In genomic region chr3:123334947-123335346, GRCm38 (mm10) we compare ENCODE assay signal across 9 mouse cellular contexts. TPM values are rescaled to one million over a fixed set of nuclear protein-coding genes. Genes with fewer than 3 reads are reported as not detected.
DNase-seq lines count a peak whose midpoint lies in the region; ATAC-seq and TF ChIP-seq lines count a peak whose summit lies in the region.
"Had no signal": no experiment of that assay in that cellular context is flagged by ENCODE, and none has a peak within 500 bp of the region (broad histone marks: within the 10 kb centered on the region; RNA-seq: fewer than 3 reads in every experiment).

No protein-coding gene starts in this region.

- H3K27me3 ChIP-seq in kidney, postnatal 0 days (ENCODE audit: insufficient read depth, low read length), result no peaks in the 10 kb centered on the region
- no peaks in the 10 kb centered on the region for H3K27me3 ChIP-seq in Patski

- no peak overlapping the region for H3K9ac ChIP-seq in kidney, postnatal 0 days (ENCODE audit: low read depth, low read length)

- 0 out of 2 replicates have a peak, but pooled peaks cover 3% of the 10 kb centered on the region for H3K4me1 ChIP-seq in kidney, postnatal 0 days (replicated peaks; ENCODE audit: insufficient read depth, low read length)

- POLR2A ChIA-PET in Patski (lab: Charles Lee), result interaction anchor here (0.5 to 1.0 kb wide), 3 partner anchors 10 to 1434 kb away, joined by 3 read pairs; no protein-coding TSS in a partner anchor

- intact Hi-C loops in left cerebral cortex, adult 2 months (cut with DNase I), result no loop called here

- peak; percentile 56 for DNase-seq in kidney, postnatal 0 days (ENCODE audit: low spot score)
- no peak for DNase-seq in kidney, adult 8-10 months
- DNase-seq in Patski (ENCODE audit: low read depth, low spot score), result no peak
- peak; percentile 16 for DNase-seq in naive thymus-derived CD4-positive, alpha-beta T cell, adult 2 months (ENCODE audit: low read depth)
- DNase-seq in yolk sac, embryonic 10.5 days (ENCODE audit: low spot score), result no peak
- no peak for DNase-seq in left cerebral cortex, adult 2 months (ENCODE audit: extremely low spot score in 1 of 2, low spot score in 2 of 2)
- DNase-seq: cerebellum, adult 18-20 months; right cerebral cortex, postnatal 4 days had no signal

- no peak for ATAC-seq in kidney, postnatal 0 days (replicated peaks; ENCODE audit: low FRiP score, low read depth)
- ATAC-seq in Patski, result peak; percentile 26
- ATAC-seq in granulocyte monocyte progenitor cell, adult 5-6 weeks (replicated peaks; ENCODE audit: poor library complexity, severe bottlenecking), result peak; percentile 70

- no peak overlapping the region for H3K4me2 ChIP-seq in kidney, postnatal 0 days (ENCODE audit: low read length)

- no peak for TF ChIP-seq CTCF in kidney, postnatal 0 days (IDR thresholded peaks at IDR 0.05; ENCODE audit: low read depth)
- no peak for TF ChIP-seq CTCF in Patski (IDR thresholded peaks at IDR 0.05)
- TF ChIP-seq CTCF in left cerebral cortex, adult 2 months (IDR thresholded peaks at IDR 0.05), result no peak

- WGBS in kidney, postnatal 0 days, result 49% methylated on average over 7 of the region's 7 CpGs

- CTCF ChIA-PET in Patski (lab: Charles Lee), result interaction anchor here (0.8 to 4.1 kb wide), 9 partner anchors 9 to 175 kb away, joined by 3 to 16 read pairs (median 4); no protein-coding TSS in a partner anchor

- in situ Hi-C loops in Patski (cut with MboI; ENCODE audit: low pct_unique_long_range_greater_than_20kb), result no loop called here

- peak overlapping the region; percentile 54; the same call in 1 of the 2 replicates for H3K27ac ChIP-seq in kidney, postnatal 0 days
- H3K27ac ChIP-seq in left cerebral cortex, adult 2 months, result no peak overlapping the region

- H3K4me3 ChIP-seq in kidney, postnatal 0 days (replicated peaks; ENCODE audit: low read depth, low read length), result no peak overlapping the region
- no peak overlapping the region for H3K4me3 ChIP-seq in left cerebral cortex, adult 2 months

- H3K9me3 ChIP-seq in kidney, postnatal 0 days (replicated peaks; ENCODE audit: low read length), result no peaks in the 10 kb centered on the region

- no peaks in the 10 kb centered on the region for H3K36me3 ChIP-seq in kidney, postnatal 0 days (ENCODE audit: insufficient read depth, low read length)

RNA-seq across cellular contexts. Expression of gene Mettl14, which starts 51.0 kb away (rescaled TPM):
- polyA plus RNA-seq in kidney, postnatal 0 days (2015; fragmentation: Nextera tagmentation; extraction: Ambion mirVana), result 21.5 and 23.2 TPM in 2 replicates
- 28.9 TPM for polyA plus RNA-seq in Patski (2021)
- 16.6 and 24.1 TPM in 2 replicates for total RNA-seq in granulocyte monocyte progenitor cell, adult 5-6 weeks (2014; fragmentation: Nextera tagmentation)
- 20.7 and 21.7 TPM in 2 replicates for total RNA-seq in granulocyte monocyte progenitor cell, adult 5-6 weeks (2017)
- total RNA-seq in left cerebral cortex, adult 2 months (2021), result 10 to 100 TPM; 11.2 to 12.3 TPM

Comparison
In these comparisons a context has a peak if more than half of its experiments do, and no peak if none do; other contexts are left out.
1. DNase-seq: peak in kidney, postnatal 0 days (single experiment) and naive thymus-derived CD4-positive, alpha-beta T cell, adult 2 months (single experiment); none in kidney, adult 8-10 months (0 of 2), Patski (single experiment), yolk sac, embryonic 10.5 days (single experiment) and left cerebral cortex, adult 2 months (0 of 2).